Mouse (Mus musculus) intestine, embryonic 16.5 days (tissue): Measurements from ENCODE around the gene Tmem30c. TPM values are rescaled to one million over a fixed set of nuclear protein-coding genes. Genes with fewer than 3 reads are reported as not detected.

Experiments used
- ATAC-seq: fragments of 200-750 bp; cut with Nextera tagmentation; 2 replicates; pipeline ENCODE4 v1.8.0; 2017; ENCODE audit warnings: moderate TSS enrichment, moderate library complexity
- H3K27ac ChIP-seq: fragments of 300-500 bp; sonication (generic); 2 replicates; pipeline ENCODE4 v1.5.1; 2014; ENCODE audit warnings: mild to moderate bottlenecking, low read length
- H3K27me3 ChIP-seq: fragments of 300-500 bp; sonication (generic); replicated peaks from 2 replicates; pipeline ENCODE4 v1.6.1; 2014; ENCODE audit warnings: low read length, control low read depth, mixed read lengths; ENCODE audit not compliant: control insufficient read depth, insufficient read depth
- H3K36me3 ChIP-seq: fragments of 300-500 bp; sonication (generic); 2 replicates; pipeline ENCODE4 v1.6.1; 2014; ENCODE audit warnings: low read length, control low read depth; ENCODE audit not compliant: control insufficient read depth, insufficient read depth
- H3K4me1 ChIP-seq: fragments of 300-500 bp; sonication (generic); 2 replicates; pipeline ENCODE4 v1.6.1; 2014; ENCODE audit warnings: low read length, control low read depth, mixed read lengths; ENCODE audit not compliant: control insufficient read depth, insufficient read depth
- H3K4me2 ChIP-seq: fragments of 300-500 bp; sonication (generic); 2 replicates; pipeline ENCODE4 v1.6.1; 2014; ENCODE audit warnings: low read depth, low read length, control low read depth
- H3K4me3 ChIP-seq: fragments of 300-500 bp; sonication (generic); 2 replicates; pipeline ENCODE4 v1.5.1; 2014; ENCODE audit warnings: mild to moderate bottlenecking, low read length
- H3K9ac ChIP-seq: fragments of 300-500 bp; sonication (generic); 2 replicates; pipeline ENCODE4 v1.6.1; 2014; ENCODE audit warnings: low read depth, low read length
- H3K9me3 ChIP-seq: fragments of 300-500 bp; sonication (generic); 2 replicates; pipeline ENCODE4 v1.6.1; 2016; ENCODE audit warnings: low read length, control low read depth; ENCODE audit not compliant: control insufficient read depth
- WGBS: fragments of 180-500 bp; shearing (Covaris S2); extraction: QIAGEN DNeasy Blood & Tissue Kit; methylation state at CpG from one replicate; pipeline ENCODE4 v1.1.7; 2014; 5-methylcytosine and 5-hydroxymethylcytosine counted together
- polyA plus RNA-seq: library from polyadenylated mRNA; unstranded; fragments of >200 nt; fragmentation: Nextera tagmentation; extraction: Ambion mirVana; gene quantifications from 2 replicates; pipeline ENCODE4 v1.2.1, GENCODE M21; 2015

Tmem30c gene
- polyA plus RNA-seq, 1 experiment from 2014 or later: not detected

DNA sequence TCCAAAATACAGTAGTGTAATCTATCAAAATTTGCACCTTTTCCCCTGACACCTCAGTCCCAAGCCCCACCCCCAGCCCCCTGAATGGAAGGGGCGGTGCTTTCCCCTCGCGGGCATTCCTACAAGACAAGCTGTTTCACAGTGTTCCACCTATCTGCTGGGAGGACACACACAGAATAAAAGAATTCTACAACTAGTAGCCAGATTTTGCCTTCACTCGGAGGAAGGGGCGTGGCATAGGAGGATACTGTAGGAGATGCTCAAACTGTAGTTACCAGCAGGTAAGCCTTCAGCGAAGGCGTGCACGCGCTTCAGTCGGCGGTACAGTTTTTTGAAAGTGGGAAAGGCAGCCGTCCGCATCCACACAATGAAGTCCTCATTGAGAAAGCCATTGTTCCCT is 22.9 kb downstream of the Tmem30c start:
- Histone ChIP-seq H3K9ac (no peak overlapping the region), H3K4me2 (no peak overlapping the region), H3K9me3 (no peaks in the 10 kb centered on the region), H3K36me3 (no peaks in the 10 kb centered on the region), H3K4me1 (peaks cover 2% of the 10 kb centered on the region; the same call in 1 of the 2 replicates), H3K27me3 (no peaks in the 10 kb centered on the region), H3K4me3 (no peak overlapping the region), H3K27ac (no peak overlapping the region)
- ATAC-seq: no peak
- 94% methylated on average over 13 of the region's 13 CpGs for WGBS

DNA sequence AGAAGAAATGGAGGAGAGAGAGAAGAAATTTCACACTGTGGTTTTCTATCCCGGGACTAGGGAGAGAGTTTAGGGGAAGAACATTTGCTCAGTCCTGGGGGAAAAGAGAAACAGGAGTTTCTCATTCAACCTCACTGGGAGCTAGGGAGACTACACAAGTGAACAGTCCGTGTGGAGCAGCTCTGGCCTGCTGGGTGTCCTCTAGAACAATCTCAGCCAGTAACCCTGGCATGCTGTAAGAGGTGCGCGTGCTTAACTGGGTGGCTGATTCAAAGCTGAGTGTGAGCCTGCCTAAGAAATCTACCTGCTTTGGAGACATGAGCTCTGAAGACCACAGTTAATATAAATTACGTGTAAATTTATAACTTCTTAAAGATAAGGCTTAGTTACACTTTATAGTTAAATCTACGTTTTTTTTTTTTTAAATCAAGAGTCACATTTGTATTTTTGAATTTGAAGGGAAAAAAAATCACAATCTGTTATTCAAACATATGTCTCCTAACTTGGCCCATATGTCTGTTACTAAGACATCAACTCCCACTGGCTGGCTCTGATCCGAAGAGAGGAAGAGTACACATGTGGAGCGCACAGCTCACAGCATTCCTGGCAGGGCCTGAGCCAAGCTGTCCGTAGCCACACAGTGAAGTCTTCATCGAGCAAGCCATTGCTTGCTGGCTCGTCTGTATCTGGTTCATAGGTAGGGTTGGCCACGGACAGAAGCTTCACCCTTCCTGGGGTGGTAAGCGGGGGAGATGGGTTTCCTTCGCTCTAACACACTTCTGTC is 24.4 kb downstream of the Tmem30c start:
- no peak overlapping the region for H3K27ac ChIP-seq
- H3K9ac ChIP-seq: no peak overlapping the region
- no peak overlapping the region for H3K4me3 ChIP-seq
- ATAC-seq: no peak
- no peak overlapping the region for H3K4me2 ChIP-seq
- H3K27me3 ChIP-seq: no peaks in the 10 kb centered on the region
- WGBS: 84% methylated on average over 14 of the region's 14 CpGs
- peaks cover 2% of the 10 kb centered on the region; the same call in 1 of the 2 replicates for H3K4me1 ChIP-seq
- no peaks in the 10 kb centered on the region for H3K36me3 ChIP-seq
- H3K9me3 ChIP-seq: no peaks in the 10 kb centered on the region

DNA sequence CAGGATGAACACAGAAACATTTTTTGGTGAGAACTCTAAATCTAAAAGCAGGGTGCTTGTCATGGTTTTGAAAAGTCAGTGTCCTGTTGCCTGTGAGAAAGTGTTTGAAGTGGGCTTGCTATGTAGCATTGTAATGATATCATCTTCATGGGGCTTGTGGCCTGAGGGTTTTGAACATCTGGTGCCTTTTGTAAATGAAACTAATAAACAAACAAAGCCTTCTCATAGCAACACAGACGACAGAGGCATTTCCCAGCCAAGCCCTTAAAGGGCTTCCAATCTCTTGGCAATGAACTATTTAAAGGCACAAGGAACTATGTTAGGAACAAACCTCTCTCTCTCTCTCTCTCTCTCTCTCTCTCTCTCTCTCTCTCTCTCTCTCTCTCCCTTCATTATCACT is 25.6 kb downstream of the Tmem30c start:
- Histone ChIP-seq H3K9ac (no peak overlapping the region), H3K4me2 (no peak overlapping the region), H3K36me3 (no peaks in the 10 kb centered on the region), H3K9me3 (no peaks in the 10 kb centered on the region), H3K27ac (peak overlapping the region; percentile 45), H3K4me3 (no peak overlapping the region), H3K4me1 (peaks cover 2% of the 10 kb centered on the region; the same call in 1 of the 2 replicates), H3K27me3 (no peaks in the 10 kb centered on the region)
- WGBS: 4% methylated on average over 1 of the region's 1 CpGs
- peak; percentile 58; the same call in 1 of the 2 replicates for ATAC-seq

DNA sequence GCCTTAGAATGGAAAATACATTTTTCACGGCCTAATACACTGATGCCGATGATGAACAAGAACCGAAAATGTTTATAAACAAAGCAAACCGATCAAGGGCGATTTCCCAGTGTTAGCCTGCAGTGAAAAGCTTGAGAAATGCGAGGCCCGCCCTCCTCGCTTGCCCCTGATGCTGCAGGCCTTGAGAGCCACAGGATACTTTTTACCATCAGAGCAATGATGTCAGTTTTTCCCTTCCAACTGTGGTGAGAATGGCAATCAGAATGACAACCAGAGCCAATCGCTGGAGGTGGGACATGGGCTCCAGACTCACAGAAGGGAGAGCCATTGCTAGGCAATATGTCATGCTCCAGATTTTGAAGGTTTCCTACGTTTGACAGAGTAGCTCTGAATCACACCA is 32.5 kb downstream of the Tmem30c start:
- ATAC-seq: no peak

DNA sequence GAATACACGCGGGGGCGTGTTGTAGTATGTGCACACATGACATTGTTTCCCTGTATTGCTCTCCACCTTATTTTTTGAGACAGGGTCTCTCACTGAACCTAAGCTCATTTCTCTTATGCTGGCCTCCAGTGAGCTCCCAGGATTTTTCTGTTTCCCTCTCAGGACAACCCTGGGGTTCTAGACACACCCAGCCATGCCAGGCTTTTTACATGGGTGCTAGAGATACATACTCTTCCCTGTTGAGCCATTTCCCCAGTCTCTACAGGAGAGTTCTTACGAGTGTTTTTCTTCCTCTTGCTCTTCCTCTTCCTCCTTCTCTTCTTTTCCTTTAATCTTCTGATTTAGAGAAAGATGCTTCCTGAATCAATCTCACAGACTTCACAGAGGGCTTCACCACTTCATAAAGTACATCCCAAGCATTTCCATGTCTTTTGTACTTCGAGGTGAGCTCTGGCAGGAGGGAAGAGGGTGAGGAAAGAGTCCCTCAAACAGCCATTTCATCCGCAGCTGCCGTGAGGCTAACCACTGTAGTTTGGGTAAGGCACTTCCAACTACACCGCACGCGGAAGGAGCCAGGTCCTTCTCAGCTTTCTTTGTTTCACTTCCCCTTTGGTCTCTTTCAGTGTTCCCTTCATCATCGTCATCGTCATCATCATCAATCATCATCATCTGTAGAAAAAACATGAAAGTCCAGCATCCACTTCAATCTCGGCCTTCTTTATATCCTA is 33.1 kb downstream of the Tmem30c start:
- no peak overlapping the region for H3K4me3 ChIP-seq
- no peaks in the 10 kb centered on the region for H3K9me3 ChIP-seq
- no peak overlapping the region for H3K9ac ChIP-seq
- no peaks in the 10 kb centered on the region for H3K4me1 ChIP-seq
- no peaks in the 10 kb centered on the region for H3K36me3 ChIP-seq
- H3K4me2 ChIP-seq: no peak overlapping the region
- WGBS: 87% methylated on average over 13 of the region's 13 CpGs
- no peak for ATAC-seq
- H3K27me3 ChIP-seq: no peaks in the 10 kb centered on the region
- H3K27ac ChIP-seq: no peak overlapping the region

More for the DNA sequence above, 32.5 kb downstream of the Tmem30c start:
- WGBS: 77% methylated on average over 10 of the region's 10 CpGs
- H3K27ac ChIP-seq: no peak overlapping the region
- H3K4me3 ChIP-seq: no peak overlapping the region
- H3K4me2 ChIP-seq: no peak overlapping the region
- H3K4me1 ChIP-seq: no peaks in the 10 kb centered on the region
- no peaks in the 10 kb centered on the region for H3K27me3 ChIP-seq
- H3K36me3 ChIP-seq: no peaks in the 10 kb centered on the region
- no peaks in the 10 kb centered on the region for H3K9me3 ChIP-seq
- no peak overlapping the region for H3K9ac ChIP-seq

DNA sequence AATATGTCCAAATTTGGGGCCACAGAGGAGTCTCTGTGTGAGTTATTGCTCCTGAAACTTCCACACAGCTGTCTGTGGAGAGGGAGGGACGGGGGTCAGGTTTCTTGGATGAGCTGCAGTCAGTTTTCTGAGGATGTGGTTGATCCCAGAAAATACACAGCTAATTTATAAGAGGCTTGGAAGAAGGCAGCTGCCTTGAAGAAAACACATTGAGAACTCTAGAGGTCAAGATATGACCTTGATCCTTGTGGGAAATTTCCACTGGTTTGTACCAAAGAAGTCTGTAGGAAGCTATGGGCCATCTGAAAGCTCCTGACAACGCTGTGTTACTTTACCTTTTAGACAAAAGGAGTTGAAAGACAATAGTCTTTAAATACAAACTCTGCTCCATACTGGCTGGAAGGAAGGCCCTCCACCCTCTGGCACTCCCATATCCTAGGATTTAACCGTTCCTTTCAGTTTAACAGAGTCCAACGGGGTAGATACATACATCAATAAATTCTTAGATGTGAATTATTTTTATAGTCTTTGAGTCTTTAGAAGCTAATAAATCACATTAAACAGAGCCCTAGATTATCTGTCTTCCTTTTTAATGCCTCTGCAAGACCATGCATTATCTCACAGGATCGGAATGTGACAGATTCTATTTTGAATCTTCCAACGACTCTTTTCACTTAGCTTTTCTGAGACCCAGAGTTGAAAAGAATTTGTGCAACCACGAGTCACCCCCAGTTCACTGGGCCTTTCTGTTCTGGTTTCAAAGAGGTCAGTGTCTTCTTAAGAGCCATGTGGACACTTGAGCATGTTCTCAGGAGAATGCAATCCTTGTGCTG is 40.9 kb downstream of the Tmem30c start:
- H3K9ac ChIP-seq: no peak overlapping the region
- no peak overlapping the region for H3K4me2 ChIP-seq
- H3K9me3 ChIP-seq: no peaks in the 10 kb centered on the region
- H3K27ac ChIP-seq: peak overlapping the region; percentile 68
- WGBS: 23% methylated on average over 7 of the region's 7 CpGs
- no peak overlapping the region for H3K4me3 ChIP-seq
- no peaks in the 10 kb centered on the region for H3K36me3 ChIP-seq
- H3K27me3 ChIP-seq: no peaks in the 10 kb centered on the region
- peak; percentile 74 for ATAC-seq
- 0 out of 2 replicates have a peak, but pooled peaks cover 2% of the 10 kb centered on the region for H3K4me1 ChIP-seq

DNA sequence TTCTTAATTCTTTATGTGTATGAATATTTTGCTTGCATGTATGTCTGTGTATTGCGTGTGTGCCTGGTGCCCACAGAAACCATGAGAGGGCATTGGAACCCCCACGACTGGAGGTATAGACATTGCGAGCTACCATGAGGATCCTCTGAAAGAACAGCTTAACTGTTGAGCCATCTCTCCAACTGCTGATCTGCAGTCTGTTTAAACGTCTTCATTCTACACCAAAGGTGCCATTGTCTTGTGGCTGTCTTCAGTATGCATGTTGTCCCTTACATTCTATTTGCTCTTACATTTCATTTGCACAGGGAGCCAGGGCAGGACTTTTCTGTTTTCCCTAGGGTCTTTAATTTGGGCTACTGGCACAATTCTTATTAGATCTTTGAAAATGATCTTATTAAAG is 41.7 kb downstream of the Tmem30c start:
- Histone ChIP-seq H3K4me1 (0 out of 2 replicates have a peak, but pooled peaks cover 2% of the 10 kb centered on the region), H3K4me3 (no peak overlapping the region), H3K36me3 (no peaks in the 10 kb centered on the region), H3K9ac (no peak overlapping the region), H3K27me3 (no peaks in the 10 kb centered on the region), H3K4me2 (no peak overlapping the region), H3K9me3 (no peaks in the 10 kb centered on the region), H3K27ac (no peak overlapping the region; the same call in 1 of the 2 replicates)
- ATAC-seq: no peak
- WGBS: 82% methylated on average over 4 of the region's 4 CpGs

DNA sequence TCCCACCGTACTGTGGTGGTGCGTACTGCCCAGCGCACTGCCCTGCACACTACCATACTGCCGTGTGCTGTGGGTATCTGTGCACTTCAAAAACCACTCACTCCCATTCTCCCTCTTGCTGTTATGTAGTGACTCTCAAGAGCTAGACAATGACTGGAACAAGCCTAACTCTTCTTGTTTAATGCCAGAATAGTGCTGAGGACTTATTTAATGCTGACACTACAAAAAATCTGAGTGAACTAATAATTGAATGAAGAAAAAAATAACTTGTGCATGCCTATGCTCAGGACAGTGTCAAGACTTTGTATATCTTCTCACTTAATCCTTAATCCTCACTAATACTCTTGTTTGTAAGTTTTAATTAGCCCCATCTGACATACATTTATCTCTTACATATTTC is 45.2 kb downstream of the Tmem30c start:
- Histone ChIP-seq H3K9me3 (no peaks in the 10 kb centered on the region), H3K27ac (no peak overlapping the region), H3K4me2 (no peak overlapping the region), H3K9ac (no peak overlapping the region), H3K4me3 (no peak overlapping the region), H3K27me3 (no peaks in the 10 kb centered on the region), H3K4me1 (0 out of 2 replicates have a peak, but pooled peaks cover 2% of the 10 kb centered on the region), H3K36me3 (no peaks in the 10 kb centered on the region)
- WGBS: 88% methylated on average over 4 of the region's 4 CpGs
- ATAC-seq: no peak

DNA sequence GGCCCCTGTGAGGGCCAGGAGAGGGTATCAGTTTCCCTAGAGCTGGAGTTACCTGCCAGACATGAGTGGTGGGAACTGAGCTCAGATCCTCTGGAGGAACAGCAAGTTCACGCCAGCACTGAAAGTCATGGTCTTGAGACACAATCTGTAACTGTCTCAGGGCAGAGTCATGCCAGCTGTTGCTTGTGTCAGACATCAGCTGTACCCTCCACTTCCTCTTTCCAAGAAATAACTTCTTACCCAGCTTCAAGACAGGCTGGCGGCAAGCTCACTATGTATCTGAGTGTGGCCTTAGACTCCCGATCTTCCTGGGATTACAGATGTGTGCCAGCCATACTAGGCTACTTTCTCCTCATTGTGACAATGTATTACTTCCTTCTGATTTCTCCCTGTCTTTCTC is 46.1 kb downstream of the Tmem30c start:
- no peak overlapping the region for H3K4me3 ChIP-seq
- no peak for ATAC-seq
- H3K4me2 ChIP-seq: no peak overlapping the region
- no peaks in the 10 kb centered on the region for H3K9me3 ChIP-seq
- no peaks in the 10 kb centered on the region for H3K4me1 ChIP-seq
- H3K27me3 ChIP-seq: no peaks in the 10 kb centered on the region
- no peaks in the 10 kb centered on the region for H3K36me3 ChIP-seq
- 79% methylated on average over 3 of the region's 3 CpGs for WGBS
- no peak overlapping the region for H3K27ac ChIP-seq
- no peak overlapping the region for H3K9ac ChIP-seq
